ENCODE assay signal across 14 mouse cellular contexts in genomic region chr16:44149002-44149767, GRCm38 (mm10). TPM values are rescaled to one million over a fixed set of nuclear protein-coding genes. Genes with fewer than 3 reads are reported as not detected.
DNase-seq lines count a peak whose midpoint lies in the region; ATAC-seq and TF ChIP-seq lines count a peak whose summit lies in the region.
"Had no signal": no experiment of that assay in that cellular context is flagged by ENCODE, and none has a peak within 500 bp of the region (broad histone marks: within the 10 kb centered on the region; RNA-seq: fewer than 3 reads in every experiment).

No protein-coding gene starts in this region.

- intact Hi-C loops in heart, adult 2 months (cut with DNase I), result loop anchor here (10.0 kb wide), 1 partner anchor 216 kb away; no protein-coding TSS in a partner anchor

- no peak overlapping the region for H3K4me3 ChIP-seq in heart, adult 2 months
- H3K4me3 ChIP-seq in heart, embryonic 10.5 days, result no peak overlapping the region
- H3K4me3 ChIP-seq in midbrain, embryonic 11.5 days (ENCODE audit: low read depth, low read length), result no peak overlapping the region
- no peak overlapping the region for H3K4me3 ChIP-seq in midbrain, embryonic 16.5 days (ENCODE audit: low read depth, low read length)
- H3K4me3 ChIP-seq: forebrain, embryonic 15.5 days had no signal

- TF ChIP-seq EP300 in heart, adult 2 months (IDR thresholded peaks at IDR 0.05; ENCODE audit: insufficient read depth, low read depth, low read length), result no peak

- no peak for ATAC-seq in midbrain, embryonic 11.5 days (ENCODE audit: low FRiP score)
- ATAC-seq in midbrain, embryonic 16.5 days, result no peak
- ATAC-seq in activated CD4-positive, CD25-positive, alpha-beta regulatory T cell, adult 4 months, result peak; percentile 61
- ATAC-seq: forebrain, embryonic 15.5 days had no signal

- peaks cover 1% of the 10 kb centered on the region for H3K4me1 ChIP-seq in heart, adult 2 months (ENCODE audit: control insufficient read depth, insufficient read depth, low read length)
- no peaks in the 10 kb centered on the region for H3K4me1 ChIP-seq in heart, embryonic 10.5 days
- no peaks in the 10 kb centered on the region for H3K4me1 ChIP-seq in midbrain, embryonic 11.5 days (ENCODE audit: control insufficient read depth, insufficient read depth, low read length)
- H3K4me1 ChIP-seq in midbrain, embryonic 16.5 days (ENCODE audit: control insufficient read depth, insufficient read depth, low read length), result 0 out of 2 replicates have a peak, but pooled peaks cover 2% of the 10 kb centered on the region
- H3K4me1 ChIP-seq: forebrain, embryonic 15.5 days had no signal

- no peak for DNase-seq in heart, adult 2 months
- DNase-seq in heart, embryonic 10.5 days (ENCODE audit: low spot score), result no peak
- DNase-seq in midbrain, embryonic 11.5 days (ENCODE audit: low spot score, missing footprints), result peak; percentile 71
- peak; percentile 57 for DNase-seq in splenic B cell, adult 2 months (ENCODE audit: low read depth, low spot score)
- no peak for DNase-seq in embryo, embryonic 10 days (ENCODE audit: low spot score)
- DNase-seq in urinary bladder, adult 2 months (ENCODE audit: low spot score), result no peak
- DNase-seq: adrenal gland, adult 2 months; cerebellum, postnatal 14 days; heart, postnatal 14 days; kidney, postnatal 25 days; lung, postnatal 14 days had no signal

- no peak for TF ChIP-seq POLR2A in heart, adult 2 months (IDR thresholded peaks at IDR 0.05; ENCODE audit: insufficient read depth, low read depth, low read length)

- no peaks in the 10 kb centered on the region for H3K27me3 ChIP-seq in heart, adult 2 months (ENCODE audit: control insufficient read depth, insufficient read depth, low read length)
- H3K27me3 ChIP-seq in heart, embryonic 10.5 days (ENCODE audit: insufficient read depth, poor library complexity, severe bottlenecking), result no peaks in the 10 kb centered on the region
- no peaks in the 10 kb centered on the region for H3K27me3 ChIP-seq in midbrain, embryonic 11.5 days (ENCODE audit: control insufficient read depth, insufficient read depth, low read length)
- no peaks in the 10 kb centered on the region for H3K27me3 ChIP-seq in midbrain, embryonic 16.5 days (ENCODE audit: control insufficient read depth, insufficient read depth, low read depth, low read length)
- no peaks in the 10 kb centered on the region for H3K27me3 ChIP-seq in splenic B cell, adult 2 months (ENCODE audit: control insufficient read depth, insufficient read depth, low read length, poor library complexity, severe bottlenecking)
- H3K27me3 ChIP-seq: forebrain, embryonic 15.5 days had no signal

- no peak overlapping the region for H3K27ac ChIP-seq in heart, adult 2 months
- H3K27ac ChIP-seq in heart, embryonic 10.5 days, result no peak overlapping the region
- H3K27ac ChIP-seq in midbrain, embryonic 11.5 days (ENCODE audit: low read depth, low read length), result no peak overlapping the region
- H3K27ac ChIP-seq in midbrain, embryonic 16.5 days (ENCODE audit: low read length), result no peak overlapping the region
- H3K27ac ChIP-seq: forebrain, embryonic 15.5 days had no signal

- H3K36me3 ChIP-seq in heart, adult 2 months (ENCODE audit: control insufficient read depth, insufficient read depth, low read length), result no peaks in the 10 kb centered on the region
- no peaks in the 10 kb centered on the region for H3K36me3 ChIP-seq in heart, embryonic 10.5 days
- no peaks in the 10 kb centered on the region for H3K36me3 ChIP-seq in midbrain, embryonic 11.5 days (ENCODE audit: control insufficient read depth, insufficient read depth, low read length)
- H3K36me3 ChIP-seq in midbrain, embryonic 16.5 days (ENCODE audit: control insufficient read depth, insufficient read depth, low read length), result no peaks in the 10 kb centered on the region
- H3K36me3 ChIP-seq in splenic B cell, adult 2 months (ENCODE audit: control insufficient read depth, insufficient read depth, low read length, poor library complexity, severe bottlenecking), result no peaks in the 10 kb centered on the region
- H3K36me3 ChIP-seq: forebrain, embryonic 15.5 days had no signal

- no peak overlapping the region for H3K9ac ChIP-seq in heart, adult 2 months (ENCODE audit: low read depth, low read length)
- no peak overlapping the region for H3K9ac ChIP-seq in midbrain, embryonic 11.5 days (ENCODE audit: low read length)
- H3K9ac ChIP-seq in midbrain, embryonic 16.5 days (ENCODE audit: low read depth, low read length), result no peak overlapping the region
- H3K9ac ChIP-seq: forebrain, embryonic 15.5 days had no signal

- no peaks in the 10 kb centered on the region for H3K79me2 ChIP-seq in heart, adult 2 months (replicated peaks; ENCODE audit: control insufficient read depth, insufficient read depth, low read length)

- WGBS in heart, adult 2 months, result 91% methylated on average over 1 of the region's 1 CpGs
- WGBS in heart, embryonic 10.5 days, result 95% methylated on average over 1 of the region's 1 CpGs
- WGBS in midbrain, embryonic 11.5 days, result 97% methylated on average over 1 of the region's 1 CpGs
- 100% methylated on average over 1 of the region's 1 CpGs for WGBS in midbrain, embryonic 16.5 days

- no peak overlapping the region for H3K4me2 ChIP-seq in midbrain, embryonic 11.5 days
- H3K4me2 ChIP-seq in midbrain, embryonic 16.5 days (ENCODE audit: low read length), result no peak overlapping the region
- H3K4me2 ChIP-seq: forebrain, embryonic 15.5 days had no signal

- peak; percentile 70 for TF ChIP-seq CTCF in heart, adult 2 months (IDR thresholded peaks at IDR 0.05)

- H3K9me3 ChIP-seq in heart, embryonic 10.5 days, result no peaks in the 10 kb centered on the region
- no peaks in the 10 kb centered on the region for H3K9me3 ChIP-seq in midbrain, embryonic 11.5 days (ENCODE audit: control insufficient read depth, low read length)
- H3K9me3 ChIP-seq in midbrain, embryonic 16.5 days (replicated peaks; ENCODE audit: control insufficient read depth, low read length, poor library complexity, severe bottlenecking), result no peaks in the 10 kb centered on the region
- H3K9me3 ChIP-seq: forebrain, embryonic 15.5 days had no signal

RNA-seq across cellular contexts. Expression of gene Naa50, which starts 9.6 kb away (rescaled TPM):
- total RNA-seq in heart, adult 2 months (2021), result 10 to 100 TPM; 57.6 to 62.1 TPM
- 6.6 and 13.4 TPM in 2 replicates for polyA plus RNA-seq in heart, adult 2 months (2012; rRNA removed)
- polyA plus RNA-seq in heart, embryonic 10.5 days (2016; fragmentation: Nextera tagmentation; extraction: Ambion mirVana), result 101 and 126 TPM in 2 replicates
- 100 and 111 TPM in 2 replicates for polyA plus RNA-seq in midbrain, embryonic 11.5 days (2014; fragmentation: Nextera tagmentation; extraction: Ambion mirVana)
- 59.8 and 67.9 TPM in 2 replicates for polyA plus RNA-seq in midbrain, embryonic 16.5 days (2015; fragmentation: Nextera tagmentation; extraction: Ambion mirVana)
- polyA plus RNA-seq in activated CD4-positive, CD25-positive, alpha-beta regulatory T cell, adult 4 months (2017; shearing (Covaris generic)), result 10 to 100 TPM; 29.1 to 32.3 TPM
- polyA plus RNA-seq in urinary bladder, adult 2 months (2012; rRNA removed), result 20.7 and 31.9 TPM in 2 replicates

RNA-seq across cellular contexts. Expression of gene Atp6v1a, which starts 9.7 kb away (rescaled TPM):
- total RNA-seq in heart, adult 2 months (2021), result 10 to 100 TPM; 24.2 to 25.3 TPM
- 8.3 and 19.2 TPM in 2 replicates for polyA plus RNA-seq in heart, adult 2 months (2012; rRNA removed)
- 38.1 and 39.2 TPM in 2 replicates for polyA plus RNA-seq in heart, embryonic 10.5 days (2016; fragmentation: Nextera tagmentation; extraction: Ambion mirVana)
- polyA plus RNA-seq in midbrain, embryonic 11.5 days (2014; fragmentation: Nextera tagmentation; extraction: Ambion mirVana), result 72.1 and 81.9 TPM in 2 replicates
- polyA plus RNA-seq in midbrain, embryonic 16.5 days (2015; fragmentation: Nextera tagmentation; extraction: Ambion mirVana), result 144 and 172 TPM in 2 replicates
- polyA plus RNA-seq in activated CD4-positive, CD25-positive, alpha-beta regulatory T cell, adult 4 months (2017; shearing (Covaris generic)), result 10 to 100 TPM; 32.7 to 35.0 TPM
- 38.7 and 40.5 TPM in 2 replicates for polyA plus RNA-seq in urinary bladder, adult 2 months (2012; rRNA removed)

RNA-seq across cellular contexts. Expression of gene Usf3, which starts 23.9 kb away (rescaled TPM):
- total RNA-seq in heart, adult 2 months (2021), result 10 to 100 TPM; 16.5 to 21.2 TPM
- polyA plus RNA-seq in heart, adult 2 months (2012; rRNA removed), result 5.9 and 8.1 TPM in 2 replicates
- polyA plus RNA-seq in heart, embryonic 10.5 days (2016; fragmentation: Nextera tagmentation; extraction: Ambion mirVana), result 2.4 and 2.8 TPM in 2 replicates
- 4.1 and 4.6 TPM in 2 replicates for polyA plus RNA-seq in midbrain, embryonic 11.5 days (2014; fragmentation: Nextera tagmentation; extraction: Ambion mirVana)
- 2.0 and 2.5 TPM in 2 replicates for polyA plus RNA-seq in midbrain, embryonic 16.5 days (2015; fragmentation: Nextera tagmentation; extraction: Ambion mirVana)
- polyA plus RNA-seq in activated CD4-positive, CD25-positive, alpha-beta regulatory T cell, adult 4 months (2017; shearing (Covaris generic)), result 1 to 10 TPM; 2.7 to 4.7 TPM
- polyA plus RNA-seq in urinary bladder, adult 2 months (2012; rRNA removed), result 8.6 and 10.7 TPM in 2 replicates

Comparison
In these comparisons a context has a peak if more than half of its experiments do, and no peak if none do; other contexts are left out.
1. DNase-seq: peak in midbrain, embryonic 11.5 days (single experiment) and splenic B cell, adult 2 months (single experiment); none in heart, adult 2 months (0 of 2), heart, embryonic 10.5 days (single experiment), embryo, embryonic 10 days (single experiment) and urinary bladder, adult 2 months (single experiment).